Mouse (Mus musculus): Measurements from ENCODE around the gene Mitf.

GRCm38 (mm10) chr6:97786871-97787270, 20.0 kb upstream of the Mitf start:
- no peak for TF ChIP-seq POLR2A (IDR thresholded peaks at IDR 0.05; ENCODE audit: insufficient read depth, low read depth, low read length)
- TF ChIP-seq CTCF (IDR thresholded peaks at IDR 0.05; ENCODE audit: insufficient read depth, low read depth, low read length): no peak
